Mouse (Mus musculus): Measurements from ENCODE around the gene Cldn10. TPM values are rescaled to one million over a fixed set of nuclear protein-coding genes. Genes with fewer than 3 reads are reported as not detected.
"Not testable (repeated sequence)": the region's sequence is repeated elsewhere in the genome, so short reads cannot be mapped to it uniquely, and the experiment has no call there.

Cldn10 gene
- total RNA-seq, 2 experiments from 2014 or later, result 29.1 to 30.0 TPM

- DNase-seq (ENCODE audit: low spot score in 2 of 2), result no peak
These were observed 10.2 kb upstream of the Cldn10 start for GRCm38 (mm10) chr14:118777478-118777877.

- DNase-seq (ENCODE audit: low spot score in 2 of 2), result no peak
These were observed 6.1 kb upstream of the Cldn10 start for GRCm38 (mm10) chr14:118781601-118782000.

- no peak for DNase-seq (ENCODE audit: low spot score in 2 of 2)
These were observed 5.5 kb upstream of the Cldn10 start for GRCm38 (mm10) chr14:118782241-118782640.

GRCm38 (mm10) chr14:118783326-118783935 lies 4.3 kb upstream of the Cldn10 start:
- DNase-seq (ENCODE audit: low spot score in 2 of 2), result no peak

GRCm38 (mm10) chr14:118790217-118790616 lies 2.5 kb downstream of the Cldn10 start:
- no peak for DNase-seq (ENCODE audit: low spot score in 2 of 2)

GRCm38 (mm10) chr14:118792957-118793356 lies 5.2 kb downstream of the Cldn10 start:
- no peak for DNase-seq (ENCODE audit: low spot score in 2 of 2)

GRCm38 (mm10) chr14:118793416-118793815 lies 5.7 kb downstream of the Cldn10 start:
- DNase-seq (ENCODE audit: low spot score in 2 of 2), result no peak

- DNase-seq (ENCODE audit: low spot score in 2 of 2), result no peak
These were observed 6.5 kb downstream of the Cldn10 start for GRCm38 (mm10) chr14:118794196-118794595.

- DNase-seq (ENCODE audit: low spot score in 2 of 2), result no peak
These were observed 7.2 kb downstream of the Cldn10 start for GRCm38 (mm10) chr14:118794893-118795292.

- DNase-seq (ENCODE audit: low spot score in 2 of 2), result no peak
These were observed 8.4 kb downstream of the Cldn10 start for GRCm38 (mm10) chr14:118795915-118796693.

GRCm38 (mm10) chr14:118796694-118797058 lies 9.0 kb downstream of the Cldn10 start:
- DNase-seq (ENCODE audit: low spot score in 2 of 2), result no peak

- no peak for DNase-seq (ENCODE audit: low spot score in 2 of 2)
These were observed 9.6 kb downstream of the Cldn10 start for GRCm38 (mm10) chr14:118797270-118797669.

GRCm38 (mm10) chr14:118799918-118800317 lies 12.2 kb downstream of the Cldn10 start:
- DNase-seq (ENCODE audit: low spot score in 2 of 2), result no peak

GRCm38 (mm10) chr14:118803936-118804335 lies 16.2 kb downstream of the Cldn10 start:
- no peak for DNase-seq (ENCODE audit: low spot score in 2 of 2)

- DNase-seq (ENCODE audit: low spot score in 2 of 2), result no peak
These were observed 16.6 kb downstream of the Cldn10 start for GRCm38 (mm10) chr14:118804351-118804750.

- no peak for DNase-seq (ENCODE audit: low spot score in 2 of 2)
These were observed 19.9 kb downstream of the Cldn10 start for GRCm38 (mm10) chr14:118807653-118808052.

- not testable (repeated sequence) for DNase-seq (ENCODE audit: low spot score in 2 of 2)
These were observed 20.5 kb downstream of the Cldn10 start for GRCm38 (mm10) chr14:118808183-118808582.

- DNase-seq (ENCODE audit: low spot score in 2 of 2), result no peak
These were observed 22.0 kb downstream of the Cldn10 start for GRCm38 (mm10) chr14:118809686-118810085.

- not testable (repeated sequence) for DNase-seq (ENCODE audit: low spot score in 2 of 2)
These were observed 23.5 kb downstream of the Cldn10 start for GRCm38 (mm10) chr14:118811256-118811655.

- DNase-seq (ENCODE audit: low spot score in 2 of 2), result no peak
These were observed 25.4 kb downstream of the Cldn10 start for GRCm38 (mm10) chr14:118813111-118813510.

GRCm38 (mm10) chr14:118816503-118816902 lies 28.8 kb downstream of the Cldn10 start:
- DNase-seq (ENCODE audit: low spot score in 2 of 2), result peak; percentile 49 to 71

GRCm38 (mm10) chr14:118820111-118820510 lies 32.4 kb downstream of the Cldn10 start:
- DNase-seq (ENCODE audit: low spot score in 2 of 2), result peak; percentile 60 to 62

- no peak for DNase-seq (ENCODE audit: low spot score in 2 of 2)
These were observed 35.1 kb downstream of the Cldn10 start for GRCm38 (mm10) chr14:118822816-118823215.
